Comparison of ENCODE assay signal across 8 mouse cellular contexts in genomic region chr3:89997791-89998495, GRCm38 (mm10). TPM values are rescaled to one million over a fixed set of nuclear protein-coding genes. Genes with fewer than 3 reads are reported as not detected.
A peak's percentile ranks its signal among the peaks of the same experiment; 100 is the strongest.
DNase-seq lines count a peak whose midpoint lies in the region; ATAC-seq lines count a peak whose summit lies in the region.

No protein-coding gene starts in this region.

- peak overlapping the region; percentile 94 for H3K9ac ChIP-seq in heart, embryonic 12.5 days
- H3K9ac ChIP-seq in embryonic facial prominence, embryonic 14.5 days (ENCODE audit: low read depth, low read length) = peak overlapping the region; percentile 81
- H3K9ac ChIP-seq in hindbrain, embryonic 15.5 days = peak overlapping the region; percentile 83
- peak overlapping the region; percentile 83 for H3K9ac ChIP-seq in limb, embryonic 11.5 days (ENCODE audit: low read length)
- peak overlapping the region; percentile 83 for H3K9ac ChIP-seq in midbrain, embryonic 15.5 days

- H3K4me2 ChIP-seq in heart, embryonic 12.5 days = peak overlapping the region; percentile 97
- peak overlapping the region; percentile 74 for H3K4me2 ChIP-seq in embryonic facial prominence, embryonic 14.5 days (ENCODE audit: low read depth, low read length)
- peak overlapping the region; percentile 80 for H3K4me2 ChIP-seq in hindbrain, embryonic 15.5 days
- peak overlapping the region; percentile 85 for H3K4me2 ChIP-seq in limb, embryonic 11.5 days (ENCODE audit: low read depth, severe bottlenecking)
- H3K4me2 ChIP-seq in midbrain, embryonic 15.5 days = peak overlapping the region; percentile 94

- H3K36me3 ChIP-seq in heart, embryonic 12.5 days = peaks cover 47% of the 10 kb centered on the region
- peaks cover 65% of the 10 kb centered on the region for H3K36me3 ChIP-seq in embryonic facial prominence, embryonic 14.5 days (ENCODE audit: control insufficient read depth, insufficient read depth, low read length)
- H3K36me3 ChIP-seq in hindbrain, embryonic 15.5 days = peaks cover 44% of the 10 kb centered on the region
- peaks cover 21% of the 10 kb centered on the region for H3K36me3 ChIP-seq in limb, embryonic 11.5 days (ENCODE audit: control insufficient read depth, insufficient read depth, low read length)
- peaks cover 22% of the 10 kb centered on the region; the same call in 1 of the 2 replicates for H3K36me3 ChIP-seq in midbrain, embryonic 15.5 days (replicated peaks)

- 16% methylated on average over 23 of the region's 23 CpGs for WGBS in heart, embryonic 12.5 days
- WGBS in embryonic facial prominence, embryonic 14.5 days = 4% methylated on average over 20 of the region's 23 CpGs
- WGBS in hindbrain, embryonic 15.5 days = 16% methylated on average over 23 of the region's 23 CpGs
- WGBS in limb, embryonic 11.5 days = 7% methylated on average over 20 of the region's 23 CpGs
- 13% methylated on average over 23 of the region's 23 CpGs for WGBS in midbrain, embryonic 15.5 days

- H3K4me1 ChIP-seq in heart, embryonic 12.5 days (replicated peaks) = peaks cover 11% of the 10 kb centered on the region; the same call in 1 of the 2 replicates
- H3K4me1 ChIP-seq in embryonic facial prominence, embryonic 14.5 days (ENCODE audit: control insufficient read depth, insufficient read depth, low read length) = peaks cover 14% of the 10 kb centered on the region
- H3K4me1 ChIP-seq in hindbrain, embryonic 15.5 days (replicated peaks) = peaks cover 21% of the 10 kb centered on the region
- 0 out of 2 replicates have a peak, but pooled peaks cover 7% of the 10 kb centered on the region for H3K4me1 ChIP-seq in limb, embryonic 11.5 days (ENCODE audit: control insufficient read depth, insufficient read depth, low read length)
- H3K4me1 ChIP-seq in midbrain, embryonic 15.5 days = peaks cover 22% of the 10 kb centered on the region

- DNase-seq in heart, postnatal 4 days = no peak
- peak; percentile 79 for DNase-seq in Muller cell, postnatal 12 days (ENCODE audit: inconsistent ontology term)
- no peak for DNase-seq in embryonic facial prominence, embryonic 14.5 days (ENCODE audit: low spot score)
- peak; percentile 62 for DNase-seq in limb, embryonic 11.5 days (ENCODE audit: low spot score)
- no peak for DNase-seq in urinary bladder, postnatal 4 days (ENCODE audit: low spot score in 2 of 2)

- no peaks in the 10 kb centered on the region for H3K9me3 ChIP-seq in heart, embryonic 12.5 days (replicated peaks)
- H3K9me3 ChIP-seq in embryonic facial prominence, embryonic 14.5 days (ENCODE audit: control insufficient read depth, low read length) = no peaks in the 10 kb centered on the region
- no peaks in the 10 kb centered on the region for H3K9me3 ChIP-seq in hindbrain, embryonic 15.5 days
- H3K9me3 ChIP-seq in limb, embryonic 11.5 days (ENCODE audit: control insufficient read depth, low read length) = no peaks in the 10 kb centered on the region
- no peaks in the 10 kb centered on the region for H3K9me3 ChIP-seq in midbrain, embryonic 15.5 days

- H3K27ac ChIP-seq in heart, embryonic 12.5 days (ENCODE audit: poor library complexity, severe bottlenecking) = peak overlapping the region; percentile 83
- peak overlapping the region; percentile 96 for H3K27ac ChIP-seq in embryonic facial prominence, embryonic 14.5 days (replicated peaks; ENCODE audit: low read depth, low read length)
- peak overlapping the region; percentile 90 for H3K27ac ChIP-seq in hindbrain, embryonic 15.5 days (replicated peaks)
- peak overlapping the region; percentile 95 for H3K27ac ChIP-seq in limb, embryonic 11.5 days (replicated peaks; ENCODE audit: low read depth, low read length)
- H3K27ac ChIP-seq in midbrain, embryonic 15.5 days = peak overlapping the region; percentile 89

- H3K4me3 ChIP-seq in heart, embryonic 12.5 days = peak overlapping the region; percentile 95
- peak overlapping the region; percentile 81 for H3K4me3 ChIP-seq in embryonic facial prominence, embryonic 14.5 days (ENCODE audit: low read depth, low read length)
- H3K4me3 ChIP-seq in hindbrain, embryonic 15.5 days = peak overlapping the region; percentile 68
- H3K4me3 ChIP-seq in limb, embryonic 11.5 days (ENCODE audit: low read depth, low read length) = peak overlapping the region; percentile 70
- peak overlapping the region; percentile 57 for H3K4me3 ChIP-seq in midbrain, embryonic 15.5 days

- ATAC-seq in heart, embryonic 12.5 days (ENCODE audit: insufficient number of reproducible peaks, low FRiP score) = 0 out of 2 replicates have a peak, but pooled peaks have one; percentile 13
- peak; percentile 32; the same call in 1 of the 2 replicates for ATAC-seq in embryonic facial prominence, embryonic 14.5 days (ENCODE audit: low read depth)
- ATAC-seq in hindbrain, embryonic 15.5 days (ENCODE audit: low FRiP score, low read depth) = peak; percentile 55; the same call in 1 of the 2 replicates
- peak; percentile 49 for ATAC-seq in limb, embryonic 11.5 days (ENCODE audit: insufficient number of reproducible peaks, low FRiP score, low TSS enrichment, low read depth)
- peak; percentile 67 for ATAC-seq in midbrain, embryonic 15.5 days (replicated peaks)

- no peaks in the 10 kb centered on the region for H3K27me3 ChIP-seq in heart, embryonic 12.5 days (replicated peaks)
- H3K27me3 ChIP-seq in embryonic facial prominence, embryonic 14.5 days (replicated peaks; ENCODE audit: control insufficient read depth, insufficient read depth, low read length) = no peaks in the 10 kb centered on the region
- no peaks in the 10 kb centered on the region for H3K27me3 ChIP-seq in hindbrain, embryonic 15.5 days
- no peaks in the 10 kb centered on the region for H3K27me3 ChIP-seq in limb, embryonic 11.5 days (ENCODE audit: control insufficient read depth, insufficient read depth, low read length)
- no peaks in the 10 kb centered on the region for H3K27me3 ChIP-seq in midbrain, embryonic 15.5 days (replicated peaks)

RNA-seq across cellular contexts. Expression of gene Hax1, which starts 0.6 kb away (rescaled TPM):
- polyA plus RNA-seq in heart, embryonic 12.5 days (2016; fragmentation: Nextera tagmentation; extraction: Ambion mirVana) = 79.4 and 85.4 TPM in 2 replicates
- 10 to 100 TPM; 39.0 to 44.5 TPM for total RNA-seq in heart, postnatal 4 days (2021)
- 123 and 127 TPM in 2 replicates for polyA plus RNA-seq in embryonic facial prominence, embryonic 14.5 days (2014; fragmentation: Nextera tagmentation; extraction: Ambion mirVana)
- polyA plus RNA-seq in hindbrain, embryonic 15.5 days (2015; fragmentation: Nextera tagmentation; extraction: Ambion mirVana) = 110 and 111 TPM in 2 replicates
- 241 and 262 TPM in 2 replicates for polyA plus RNA-seq in limb, embryonic 11.5 days (2014; fragmentation: Nextera tagmentation; extraction: Ambion mirVana)
- polyA plus RNA-seq in midbrain, embryonic 15.5 days (2015; fragmentation: Nextera tagmentation; extraction: Ambion mirVana) = 106 and 121 TPM in 2 replicates

RNA-seq across cellular contexts. Expression of gene Atp8b2, which starts 34.6 kb away (rescaled TPM):
- polyA plus RNA-seq in heart, embryonic 12.5 days (2016; fragmentation: Nextera tagmentation; extraction: Ambion mirVana) = 20.0 and 20.8 TPM in 2 replicates
- total RNA-seq in heart, postnatal 4 days (2021) = 10 to 100 TPM; 51.4 to 59.6 TPM
- polyA plus RNA-seq in embryonic facial prominence, embryonic 14.5 days (2014; fragmentation: Nextera tagmentation; extraction: Ambion mirVana) = 22.5 and 23.8 TPM in 2 replicates
- polyA plus RNA-seq in hindbrain, embryonic 15.5 days (2015; fragmentation: Nextera tagmentation; extraction: Ambion mirVana) = 12.1 and 14.0 TPM in 2 replicates
- polyA plus RNA-seq in limb, embryonic 11.5 days (2014; fragmentation: Nextera tagmentation; extraction: Ambion mirVana) = 12.8 and 14.9 TPM in 2 replicates
- polyA plus RNA-seq in midbrain, embryonic 15.5 days (2015; fragmentation: Nextera tagmentation; extraction: Ambion mirVana) = 12.8 and 13.6 TPM in 2 replicates

RNA-seq across cellular contexts. Expression of gene 4933434E20Rik, which starts 53.5 kb away (rescaled TPM):
- 136 and 141 TPM in 2 replicates for polyA plus RNA-seq in heart, embryonic 12.5 days (2016; fragmentation: Nextera tagmentation; extraction: Ambion mirVana)
- 10 to 100 TPM; 56.4 to 66.5 TPM for total RNA-seq in heart, postnatal 4 days (2021)
- polyA plus RNA-seq in embryonic facial prominence, embryonic 14.5 days (2014; fragmentation: Nextera tagmentation; extraction: Ambion mirVana) = 144 TPM in 2 replicates
- polyA plus RNA-seq in hindbrain, embryonic 15.5 days (2015; fragmentation: Nextera tagmentation; extraction: Ambion mirVana) = 205 and 208 TPM in 2 replicates
- 160 and 175 TPM in 2 replicates for polyA plus RNA-seq in limb, embryonic 11.5 days (2014; fragmentation: Nextera tagmentation; extraction: Ambion mirVana)
- 205 and 210 TPM in 2 replicates for polyA plus RNA-seq in midbrain, embryonic 15.5 days (2015; fragmentation: Nextera tagmentation; extraction: Ambion mirVana)

RNA-seq across cellular contexts. Expression of gene Ubap2l, which starts 54.5 kb away (rescaled TPM):
- polyA plus RNA-seq in heart, embryonic 12.5 days (2016; fragmentation: Nextera tagmentation; extraction: Ambion mirVana) = 178 and 200 TPM in 2 replicates
- total RNA-seq in heart, postnatal 4 days (2021) = 100 to 1,000 TPM; 160 to 164 TPM
- 207 and 211 TPM in 2 replicates for polyA plus RNA-seq in embryonic facial prominence, embryonic 14.5 days (2014; fragmentation: Nextera tagmentation; extraction: Ambion mirVana)
- 121 and 130 TPM in 2 replicates for polyA plus RNA-seq in hindbrain, embryonic 15.5 days (2015; fragmentation: Nextera tagmentation; extraction: Ambion mirVana)
- polyA plus RNA-seq in limb, embryonic 11.5 days (2014; fragmentation: Nextera tagmentation; extraction: Ambion mirVana) = 238 and 289 TPM in 2 replicates
- 126 and 135 TPM in 2 replicates for polyA plus RNA-seq in midbrain, embryonic 15.5 days (2015; fragmentation: Nextera tagmentation; extraction: Ambion mirVana)

Comparison
In these comparisons a context has a peak if more than half of its experiments do, and no peak if none do; other contexts are left out.
1. ATAC-seq: peak in every context shown above with its lines; median percentile 67 in midbrain, embryonic 15.5 days; 55 in hindbrain, embryonic 15.5 days; 49 in limb, embryonic 11.5 days; 32 in embryonic facial prominence, embryonic 14.5 days; 13 in heart, embryonic 12.5 days.
2. DNase-seq: peak in Muller cell, postnatal 12 days (single experiment) and limb, embryonic 11.5 days (single experiment); none in heart, postnatal 4 days (single experiment), embryonic facial prominence, embryonic 14.5 days (single experiment) and urinary bladder, postnatal 4 days (0 of 2).
3. Peak in every context shown above with its lines, with median percentiles within 50 percentile points of each other: H3K27ac ChIP-seq, H3K4me2 ChIP-seq, H3K4me3 ChIP-seq and H3K9ac ChIP-seq.